Mouse (Mus musculus): ENCODE measurements at regions not wholly inside any gene's neighbourhood (a gene's known extent, or its start where the extent isn't known, plus 50 kb on each side); places are given as distances from the start of the nearest gene placed in this dataset.

GRCm38 (mm10) chr16:95847765-95848483 is 142.8 kb downstream of the Psmg1 start:
- in situ Hi-C loops (cut with MboI; ENCODE audit: low sequenced_read_pairs) = no loop called here

GRCm38 (mm10) chr16:95845323-95845860 is 143.5 kb downstream of the Ets2 start:
- in situ Hi-C loops (cut with MboI; ENCODE audit: low sequenced_read_pairs) = no loop called here

DNA sequence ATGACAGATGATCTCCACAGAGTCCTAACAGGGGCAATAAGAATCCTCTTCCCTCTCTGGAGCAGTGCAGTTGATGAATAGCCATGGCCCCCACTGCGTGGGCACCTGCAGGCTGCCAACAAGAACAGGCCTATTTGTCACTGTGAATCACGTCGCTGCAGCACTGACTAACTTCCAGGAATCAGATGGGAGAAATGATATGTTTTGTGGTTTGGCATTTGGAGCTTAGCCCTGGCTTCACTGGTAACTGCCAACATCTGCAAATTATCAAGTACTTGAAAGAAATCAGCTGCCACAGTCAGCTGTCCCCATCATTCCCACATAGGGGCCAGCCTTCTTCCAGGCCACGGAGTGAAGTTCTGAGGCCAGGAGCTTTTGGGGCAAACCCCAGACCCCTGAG is 142.8 kb downstream of the Ets2 start:
- in situ Hi-C loops (cut with MboI; ENCODE audit: low sequenced_read_pairs) = no loop called here

DNA sequence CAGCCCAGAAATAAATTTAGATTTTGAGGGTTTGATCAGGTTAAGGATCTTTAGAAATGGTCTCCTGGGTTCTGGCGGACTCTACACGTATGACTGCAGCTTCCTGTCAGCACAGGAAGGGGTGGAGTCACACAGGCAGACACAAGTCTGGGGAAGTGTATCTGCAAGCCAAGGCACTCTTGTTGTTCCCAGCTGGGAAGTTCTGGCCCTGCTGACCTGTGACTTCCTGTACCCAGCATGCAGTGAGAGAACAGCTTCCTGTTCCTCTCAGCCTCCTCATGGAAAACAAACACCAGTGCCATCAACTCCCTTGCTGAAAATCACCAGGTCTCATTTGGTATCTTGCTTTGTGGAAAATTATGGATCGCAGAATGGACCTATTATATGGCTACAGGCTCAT is 140.9 kb downstream of the Ets2 start:
- in situ Hi-C loops (cut with MboI; ENCODE audit: low sequenced_read_pairs) = no loop called here

GRCm38 (mm10) chr16:95839512-95840253 is 137.8 kb downstream of the Ets2 start:
- in situ Hi-C loops (cut with MboI; ENCODE audit: low sequenced_read_pairs) = no loop called here

DNA sequence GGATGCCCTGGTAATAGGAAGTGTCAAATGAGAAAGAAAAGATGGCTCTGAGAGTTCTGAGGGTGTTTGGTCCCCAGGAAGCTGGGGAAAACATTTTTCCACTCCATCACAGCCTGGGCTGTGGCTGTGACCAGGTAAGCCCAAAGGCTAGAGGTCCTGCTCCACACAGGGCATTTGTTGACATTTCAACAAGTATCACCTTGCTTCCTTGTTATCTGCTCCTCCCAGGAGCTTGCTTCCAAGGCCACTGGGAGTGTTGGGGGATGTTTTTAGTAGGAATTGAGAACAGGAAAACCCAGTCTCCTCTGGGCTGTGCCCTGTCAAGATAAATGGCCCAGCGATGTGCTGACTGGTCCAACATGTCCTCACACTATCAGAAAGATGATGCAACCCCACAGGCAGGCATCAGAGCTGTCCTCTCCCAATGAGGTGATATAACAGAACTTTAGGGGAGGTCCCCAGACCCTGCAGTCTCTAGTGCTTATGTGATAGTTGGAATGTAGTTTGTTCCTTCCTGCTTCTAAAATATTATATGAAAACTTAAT is 137.1 kb downstream of the Ets2 start:
- in situ Hi-C loops (cut with MboI; ENCODE audit: low sequenced_read_pairs) = no loop called here

DNA sequence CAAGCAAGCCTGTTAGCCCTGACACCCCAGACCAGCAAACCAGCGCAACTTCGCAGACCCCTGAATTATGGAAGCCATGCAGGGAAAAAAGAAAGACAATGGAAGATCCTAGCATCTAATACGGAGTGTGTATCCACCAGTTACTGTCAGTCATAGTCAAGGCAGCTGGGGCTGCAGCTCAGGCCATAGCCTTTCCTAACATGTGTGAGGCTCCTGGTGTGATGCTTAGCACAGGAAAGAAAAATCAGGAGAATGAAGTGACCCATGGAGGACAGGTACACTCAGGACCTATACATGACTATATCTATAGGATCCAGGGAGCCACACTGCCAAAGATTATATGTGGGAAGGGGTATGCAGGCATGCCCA is 136.6 kb downstream of the Ets2 start:
- in situ Hi-C loops (cut with MboI; ENCODE audit: low sequenced_read_pairs) = no loop called here

- in situ Hi-C loops (cut with MboI; ENCODE audit: low sequenced_read_pairs) = no loop called here
Observed at GRCm38 (mm10) chr16:95837723-95838477, 136.0 kb downstream of the Ets2 start.

- in situ Hi-C loops (cut with MboI; ENCODE audit: low sequenced_read_pairs) = no loop called here
Observed at GRCm38 (mm10) chr16:95835941-95836340, 134.1 kb downstream of the Ets2 start.

DNA sequence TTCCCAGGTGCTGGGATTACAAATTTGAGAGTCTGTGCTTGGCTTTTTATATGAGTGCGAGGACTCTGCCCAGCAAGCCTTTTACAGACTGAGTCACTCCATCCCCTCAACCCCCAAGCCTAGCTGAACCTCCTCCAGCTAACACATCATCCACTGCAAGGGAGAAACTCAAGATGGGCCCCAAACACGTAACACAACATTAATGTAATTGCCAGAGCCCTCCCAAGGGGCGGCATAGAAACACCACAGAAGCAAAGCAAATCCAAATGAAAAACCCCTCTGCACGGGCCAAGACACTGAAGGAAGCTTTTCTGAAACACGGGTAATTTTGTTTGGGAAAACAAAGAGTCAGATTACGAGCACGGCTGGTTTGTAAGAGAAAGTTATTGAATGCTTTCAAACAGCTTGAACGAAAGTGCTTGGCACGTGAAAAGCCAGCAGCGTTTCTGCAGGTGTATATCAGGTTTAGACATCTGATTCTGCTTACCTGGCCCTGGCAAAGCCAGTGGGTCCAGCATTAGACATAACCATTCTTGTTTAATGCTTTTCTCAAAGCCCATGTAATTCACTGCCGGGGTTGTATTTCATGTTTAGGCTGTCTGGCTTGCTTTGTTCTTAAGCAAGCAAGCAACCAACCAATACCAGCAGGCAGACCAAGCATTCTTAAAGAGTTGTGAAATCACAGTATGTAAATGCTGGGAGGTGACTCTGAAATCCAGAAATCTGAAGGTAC is 132.8 kb downstream of the Ets2 start:
- in situ Hi-C loops (cut with MboI; ENCODE audit: low sequenced_read_pairs) = no loop called here

DNA sequence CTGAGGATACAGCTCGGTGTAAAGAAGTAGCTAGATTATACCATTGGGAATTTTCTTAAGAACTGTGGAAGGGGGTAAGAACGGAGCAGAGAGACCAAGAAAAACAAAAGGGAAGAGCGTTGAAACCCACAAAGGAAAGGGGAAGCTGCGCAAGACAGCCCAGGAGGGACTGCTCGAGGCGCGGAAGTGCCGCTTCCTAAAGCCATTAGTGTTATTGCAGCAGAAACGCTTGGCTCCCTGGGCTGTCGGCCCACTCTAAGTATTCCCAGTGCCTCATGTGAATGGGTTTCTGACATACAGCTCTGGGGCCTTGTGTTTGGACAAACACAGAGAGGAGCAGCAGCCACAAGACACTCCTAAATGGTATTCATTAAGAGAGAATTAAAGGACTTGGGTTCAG is 131.6 kb downstream of the Ets2 start:
- in situ Hi-C loops (cut with MboI; ENCODE audit: low sequenced_read_pairs) = no loop called here

DNA sequence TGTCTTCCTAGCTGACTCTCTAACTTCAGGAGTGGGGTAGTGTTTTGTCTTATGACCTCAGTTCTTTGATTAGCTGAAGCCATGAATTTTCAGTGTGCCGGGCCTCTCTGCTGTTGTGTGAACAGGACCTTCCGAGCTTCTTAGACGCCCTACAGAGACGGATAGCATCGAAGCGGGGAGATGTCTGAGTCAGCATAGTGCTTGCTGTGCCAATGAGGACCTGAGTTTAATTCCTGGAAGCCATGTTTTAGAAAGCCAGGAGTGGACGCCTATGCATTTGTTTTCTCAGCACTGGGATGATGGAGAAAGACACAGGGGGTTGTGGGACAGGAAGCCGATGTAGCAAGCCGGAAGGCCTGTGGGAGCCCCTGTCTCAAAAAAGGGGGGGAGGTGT is 130.5 kb downstream of the Ets2 start:
- in situ Hi-C loops (cut with MboI; ENCODE audit: low sequenced_read_pairs) = no loop called here

- in situ Hi-C loops (cut with MboI; ENCODE audit: low sequenced_read_pairs) = no loop called here
Observed at GRCm38 (mm10) chr16:95831566-95832345, 129.9 kb downstream of the Ets2 start.

DNA sequence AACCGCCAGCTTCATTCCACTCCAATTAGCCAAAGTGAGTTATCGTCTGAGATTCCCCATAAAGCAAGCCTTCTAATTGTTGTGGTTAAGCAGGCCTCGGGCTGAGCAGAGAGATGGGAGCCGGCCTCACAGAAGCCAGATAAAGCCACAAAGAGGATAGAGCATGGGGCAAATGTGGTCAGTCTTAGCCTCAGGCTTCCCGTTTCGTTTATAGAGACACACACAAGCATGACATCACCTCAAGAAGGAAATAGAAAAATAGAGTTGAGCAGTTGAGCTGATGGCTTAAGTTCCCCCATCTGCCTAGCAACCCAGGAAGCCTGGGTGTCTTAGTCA is 125.5 kb downstream of the Ets2 start:
- in situ Hi-C loops (cut with MboI; ENCODE audit: low sequenced_read_pairs) = no loop called here

DNA sequence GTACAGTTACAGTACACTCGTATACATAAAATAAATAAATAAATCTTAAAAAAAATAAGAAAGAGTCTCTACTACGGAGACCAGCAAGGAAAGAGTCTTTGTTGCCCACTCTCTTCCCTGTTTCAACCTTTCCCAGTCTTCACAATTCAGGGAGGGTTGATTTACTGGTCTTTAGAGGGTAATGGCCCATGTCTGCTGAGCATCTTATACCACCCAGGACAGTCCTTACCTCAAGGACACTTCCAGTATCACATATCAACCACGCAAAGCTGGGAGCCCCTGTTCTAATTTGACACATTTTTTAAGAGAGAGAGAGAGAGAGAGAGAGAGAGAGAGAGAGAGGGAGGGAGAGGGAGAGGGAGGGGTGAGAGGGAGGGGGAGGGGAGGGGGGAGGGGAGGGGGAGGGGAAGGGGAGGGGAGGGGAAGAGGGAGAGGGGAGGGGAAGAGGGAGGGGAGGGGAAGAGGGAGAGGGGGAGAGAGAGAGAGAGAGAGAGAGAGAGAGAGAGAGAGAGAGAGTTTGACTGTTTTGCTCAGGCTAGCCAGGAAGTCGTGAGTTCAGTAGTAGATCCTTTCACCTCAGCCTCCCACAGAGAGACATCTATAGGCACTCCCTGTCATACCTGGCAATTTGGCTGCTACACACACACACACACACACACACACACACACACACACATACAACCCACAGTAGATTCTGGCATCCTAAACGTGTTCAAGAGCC is 125.0 kb downstream of the Ets2 start:
- in situ Hi-C loops (cut with MboI; ENCODE audit: low sequenced_read_pairs) = no loop called here

GRCm38 (mm10) chr16:95825723-95826122 is 123.8 kb downstream of the Ets2 start:
- in situ Hi-C loops (cut with MboI; ENCODE audit: low sequenced_read_pairs) = no loop called here

GRCm38 (mm10) chr16:95824720-95825534 is 123.1 kb downstream of the Ets2 start:
- in situ Hi-C loops (cut with MboI; ENCODE audit: low sequenced_read_pairs) = no loop called here

- in situ Hi-C loops (cut with MboI; ENCODE audit: low sequenced_read_pairs) = no loop called here
Observed at GRCm38 (mm10) chr16:95823803-95824202, 121.9 kb downstream of the Ets2 start.

Data from CH12F3 (cell line).